Mouse (Mus musculus): ENCODE results near the gene Gm20219. TPM values are rescaled to one million over a fixed set of nuclear protein-coding genes. Genes with fewer than 3 reads are reported as not detected.
A peak's percentile ranks its signal among the peaks of the same experiment; 100 is the strongest.
"Not testable (repeated sequence)": the region's sequence is repeated elsewhere in the genome, so short reads cannot be mapped to it uniquely, and the experiment has no call there.

The Gm20219 gene
- total and polyA plus RNA-seq, 3 experiments: 0.62 to 3.1 TPM; not detected in 1

DNA sequence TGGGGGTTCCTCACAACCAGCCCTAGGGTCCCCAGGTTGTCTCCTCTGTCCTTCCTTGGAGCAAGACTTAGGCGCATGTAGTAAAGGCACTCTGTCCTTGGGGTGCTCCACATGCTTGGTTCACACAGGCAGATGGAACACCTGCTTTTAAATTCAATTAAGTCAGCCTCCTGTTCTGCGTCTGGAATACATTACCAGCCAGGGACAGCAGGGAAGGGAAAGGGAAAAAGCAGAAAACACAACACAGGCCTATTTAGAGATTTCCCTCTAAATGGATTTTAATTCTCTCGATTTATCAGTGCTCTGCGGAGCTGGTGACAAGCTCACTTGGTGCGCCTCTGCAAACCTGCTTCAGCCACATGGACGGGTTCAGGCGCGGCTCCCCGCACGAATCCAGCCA, 48.8 kb downstream of the Gm20219 start:
- DNase-seq (ENCODE audit: low read depth, low spot score): no peak
- TF ChIP-seq CHD2 (IDR thresholded peaks at IDR 0.05; ENCODE audit: low read length): no peak
- TF ChIP-seq MYB (IDR thresholded peaks at IDR 0.05; ENCODE audit: low read depth, low read length): no peak
- TF ChIP-seq ZMIZ1 (IDR thresholded peaks at IDR 0.05; ENCODE audit: low read depth, low read length): no peak
- no peak for TF ChIP-seq JUND (IDR thresholded peaks at IDR 0.05; ENCODE audit: low read depth, low read length)
- TF ChIP-seq MAFK (IDR thresholded peaks at IDR 0.05; ENCODE audit: borderline replicate concordance, low read depth, low read length): no peak
- Histone ChIP-seq H3K9me3 (replicated peaks; ENCODE audit: insufficient read depth, low read length) (no peaks in the 10 kb centered on the region), H3K27ac (ENCODE audit: control insufficient read depth, low read depth, low read length) (no peak overlapping the region), H3K4me1 (ENCODE audit: control insufficient read depth in 1 of 2, insufficient read depth in 2 of 2, low read length in 2 of 2) (peaks cover 0 to 15% of the 10 kb centered on the region in 2 experiments; a peak in 1 of 4 replicates), H3K9ac (ENCODE audit: control insufficient read depth, low read depth, low read length, poor library complexity, severe bottlenecking) (no peak overlapping the region), H3K4me3 (ENCODE audit: control insufficient read depth in 1 of 2, insufficient read depth in 1 of 2, low read depth in 2 of 2, low read length in 2 of 2) (no peak overlapping the region), H3K36me3 (ENCODE audit: control insufficient read depth in 1 of 2, insufficient read depth in 2 of 2, low read length in 2 of 2) (0 out of 4 replicates have a peak, but pooled peaks cover 0 to 2% of the 10 kb centered on the region in 2 experiments), H3K27me3 (ENCODE audit: control insufficient read depth in 1 of 2, insufficient read depth in 2 of 2, low read length in 2 of 2) (no peaks in the 10 kb centered on the region), H3K79me2 (ENCODE audit: control insufficient read depth, insufficient read depth, low read length, poor library complexity) (no peaks in the 10 kb centered on the region; the same call in 1 of the 2 replicates)

- no peaks in the 10 kb centered on the region for H3K9me3 ChIP-seq (replicated peaks; ENCODE audit: insufficient read depth, low read length)
- peaks cover 0 to 6% of the 10 kb centered on the region in 2 experiments; a peak in 1 of 4 replicates for H3K4me1 ChIP-seq (ENCODE audit: control insufficient read depth in 1 of 2, insufficient read depth in 2 of 2, low read length in 2 of 2)
- H3K36me3 ChIP-seq (ENCODE audit: control insufficient read depth in 1 of 2, insufficient read depth in 2 of 2, low read length in 2 of 2): no peaks in the 10 kb centered on the region
- H3K27ac ChIP-seq (ENCODE audit: control insufficient read depth, low read depth, low read length): no peak overlapping the region
- H3K9ac ChIP-seq (ENCODE audit: control insufficient read depth, low read depth, low read length, poor library complexity, severe bottlenecking): no peak overlapping the region
- no peaks in the 10 kb centered on the region; the same call in 1 of the 2 replicates for H3K79me2 ChIP-seq (ENCODE audit: control insufficient read depth, insufficient read depth, low read length, poor library complexity)
- peak; percentile 22 for DNase-seq (ENCODE audit: low read depth, low spot score)
- H3K4me3 ChIP-seq (ENCODE audit: control insufficient read depth in 1 of 2, insufficient read depth in 1 of 2, low read depth in 2 of 2, low read length in 2 of 2): no peak overlapping the region
- peaks cover 2 to 5% of the 10 kb centered on the region in 2 experiments; a peak in 2 of 4 replicates for H3K27me3 ChIP-seq (ENCODE audit: control insufficient read depth in 1 of 2, insufficient read depth in 2 of 2, low read length in 2 of 2)
- no peak for TF ChIP-seq MXI1 (IDR thresholded peaks at IDR 0.05; ENCODE audit: low read depth, low read length)
- TF ChIP-seq SMC3 (IDR thresholded peaks at IDR 0.05; ENCODE audit: low read depth, low read length): peak; percentile 19; the same call in 1 of the 2 replicates
- TF ChIP-seq CTCF (IDR thresholded peaks at IDR 0.05 in 2 of 3, conservative IDR thresholded peaks at IDR 0.05 in 1 of 3; ENCODE audit: control insufficient read depth in 1 of 3, insufficient read depth in 1 of 3, low read depth in 2 of 3, low read length in 3 of 3, poor library complexity in 1 of 3, severe bottlenecking in 1 of 3): peak in 2 of 3 experiments; percentile 19 to 30; a peak in 3 of 6 replicates
- TF ChIP-seq HCFC1 (IDR thresholded peaks at IDR 0.05; ENCODE audit: low read depth, low read length): no peak
- TF ChIP-seq RCOR1 (IDR thresholded peaks at IDR 0.05; ENCODE audit: low read depth, low read length): no peak
These were observed 51.7 kb downstream of the Gm20219 start for GRCm38 (mm10) chr17:56502526-56502925.

GRCm38 (mm10) chr17:56501635-56502400, 52.4 kb downstream of the Gm20219 start:
- not testable (repeated sequence) for H3K36me3 ChIP-seq (ENCODE audit: control insufficient read depth in 1 of 2, insufficient read depth in 2 of 2, low read length in 2 of 2); H3K27me3 ChIP-seq (ENCODE audit: control insufficient read depth in 1 of 2, insufficient read depth in 2 of 2, low read length in 2 of 2); H3K9me3 ChIP-seq (replicated peaks; ENCODE audit: insufficient read depth, low read length); H3K27ac ChIP-seq (ENCODE audit: control insufficient read depth, low read depth, low read length); H3K4me3 ChIP-seq (ENCODE audit: control insufficient read depth in 1 of 2, insufficient read depth in 1 of 2, low read depth in 2 of 2, low read length in 2 of 2); DNase-seq (ENCODE audit: low read depth, low spot score); H3K9ac ChIP-seq (ENCODE audit: control insufficient read depth, low read depth, low read length, poor library complexity, severe bottlenecking); H3K4me1 ChIP-seq (ENCODE audit: control insufficient read depth in 1 of 2, insufficient read depth in 2 of 2, low read length in 2 of 2); H3K79me2 ChIP-seq (ENCODE audit: control insufficient read depth, insufficient read depth, low read length, poor library complexity)

Other genes with a start within 250 kb of the Gm20219 start
- gene Kdm4b, start 228.3 kb downstream of the Gm20219 start, total RNA-seq (2012; rRNA removed): 9.1 and 12.5 TPM in 2 replicates
- gene Kdm4b, start 228.3 kb downstream of the Gm20219 start, polyA plus RNA-seq (2012; ENCODE audit: insufficient read depth in 1 of 2, insufficient read length in 2 of 2, low read depth in 1 of 2, low replicate concordance in 2 of 2, missing spikeins in 1 of 2): 10 to 100 TPM in 1 of 2 experiments, not detected in 1; 27.5 TPM
- 37.2 and 51.6 TPM in 2 replicates for gene Ptprs, start 77.9 kb downstream of the Gm20219 start, total RNA-seq (2012; rRNA removed)
- gene Ptprs, start 77.9 kb downstream of the Gm20219 start, polyA plus RNA-seq (2012; ENCODE audit: insufficient read depth in 1 of 2, insufficient read length in 2 of 2, low read depth in 1 of 2, low replicate concordance in 2 of 2, missing spikeins in 1 of 2): 100 to 1,000 TPM in 1 of 2 experiments, 10 to 100 TPM in 1; 80.9 to 324 TPM
- gene Znrf4, start 42.0 kb downstream of the Gm20219 start, total RNA-seq (2012; rRNA removed): not detected in 2 replicates
- gene Znrf4, start 42.0 kb downstream of the Gm20219 start, polyA plus RNA-seq (2012; ENCODE audit: insufficient read depth in 1 of 2, insufficient read length in 2 of 2, low read depth in 1 of 2, low replicate concordance in 2 of 2, missing spikeins in 1 of 2): not detected
- 61.6 and 66.5 TPM in 2 replicates for gene Safb2, start 30.2 kb upstream of the Gm20219 start, total RNA-seq (2012; rRNA removed)
- 100 to 1,000 TPM; 217 to 741 TPM for gene Safb2, start 30.2 kb upstream of the Gm20219 start, polyA plus RNA-seq (2012; ENCODE audit: insufficient read depth in 1 of 2, insufficient read length in 2 of 2, low read depth in 1 of 2, low replicate concordance in 2 of 2, missing spikeins in 1 of 2)
- gene Safb, start 30.4 kb upstream of the Gm20219 start, total RNA-seq (2012; rRNA removed): 87.3 and 103 TPM in 2 replicates
- 100 to 1,000 TPM in 1 of 2 experiments, not detected in 1; 203 TPM for gene Safb, start 30.4 kb upstream of the Gm20219 start, polyA plus RNA-seq (2012; ENCODE audit: insufficient read depth in 1 of 2, insufficient read length in 2 of 2, low read depth in 1 of 2, low replicate concordance in 2 of 2, missing spikeins in 1 of 2)
- gene 2410015M20Rik, start 55.4 kb upstream of the Gm20219 start, total RNA-seq (2012; rRNA removed): 281 and 334 TPM in 2 replicates
- 100 to 1,000 TPM in 1 of 2 experiments, not detected in 1; 274 TPM for gene 2410015M20Rik, start 55.4 kb upstream of the Gm20219 start, polyA plus RNA-seq (2012; ENCODE audit: insufficient read depth in 1 of 2, insufficient read length in 2 of 2, low read depth in 1 of 2, low replicate concordance in 2 of 2, missing spikeins in 1 of 2)
- 3,804 and 3,914 TPM in 2 replicates for gene Rpl36, start 59.0 kb upstream of the Gm20219 start, total RNA-seq (2012; rRNA removed)
- gene Rpl36, start 59.0 kb upstream of the Gm20219 start, polyA plus RNA-seq (2012; ENCODE audit: insufficient read depth in 1 of 2, insufficient read length in 2 of 2, low read depth in 1 of 2, low replicate concordance in 2 of 2, missing spikeins in 1 of 2): 1,000 to 10,000 TPM in 1 of 2 experiments, not detected in 1; 2,385 TPM
- 162 and 203 TPM in 2 replicates for gene Lonp1, start 72.5 kb upstream of the Gm20219 start, total RNA-seq (2012; rRNA removed)
- gene Lonp1, start 72.5 kb upstream of the Gm20219 start, polyA plus RNA-seq (2012; ENCODE audit: insufficient read depth in 1 of 2, insufficient read length in 2 of 2, low read depth in 1 of 2, low replicate concordance in 2 of 2, missing spikeins in 1 of 2): 100 to 1,000 TPM; 197 to 296 TPM
- 0.33 and 0.46 TPM in 2 replicates for gene Catsperd, start 73.8 kb upstream of the Gm20219 start, total RNA-seq (2012; rRNA removed)
- 1 to 10 TPM in 1 of 2 experiments, not detected in 1; 1.1 TPM for gene Catsperd, start 73.8 kb upstream of the Gm20219 start, polyA plus RNA-seq (2012; ENCODE audit: insufficient read depth in 1 of 2, insufficient read length in 2 of 2, low read depth in 1 of 2, low replicate concordance in 2 of 2, missing spikeins in 1 of 2)
- gene Ranbp3, start 118.9 kb upstream of the Gm20219 start, total RNA-seq (2012; rRNA removed): 123 and 137 TPM in 2 replicates
- 100 to 1,000 TPM in 1 of 2 experiments, not detected in 1; 150 TPM for gene Ranbp3, start 118.9 kb upstream of the Gm20219 start, polyA plus RNA-seq (2012; ENCODE audit: insufficient read depth in 1 of 2, insufficient read length in 2 of 2, low read depth in 1 of 2, low replicate concordance in 2 of 2, missing spikeins in 1 of 2)
- gene Ndufa11, start 163.4 kb upstream of the Gm20219 start, total RNA-seq (2012; rRNA removed): 226 and 249 TPM in 2 replicates
- 100 to 1,000 TPM in 1 of 2 experiments, not detected in 1; 351 TPM for gene Ndufa11, start 163.4 kb upstream of the Gm20219 start, polyA plus RNA-seq (2012; ENCODE audit: insufficient read depth in 1 of 2, insufficient read length in 2 of 2, low read depth in 1 of 2, low replicate concordance in 2 of 2, missing spikeins in 1 of 2)
- 1.7 and 2.6 TPM in 2 replicates for gene Vmac, start 163.6 kb upstream of the Gm20219 start, total RNA-seq (2012; rRNA removed)
- 1 to 10 TPM in 1 of 2 experiments, not detected in 1; 8.0 TPM for gene Vmac, start 163.6 kb upstream of the Gm20219 start, polyA plus RNA-seq (2012; ENCODE audit: insufficient read depth in 1 of 2, insufficient read length in 2 of 2, low read depth in 1 of 2, low replicate concordance in 2 of 2, missing spikeins in 1 of 2)
- 5.6 and 10.9 TPM in 2 replicates for gene Nrtn, start 203.1 kb upstream of the Gm20219 start, total RNA-seq (2012; rRNA removed)
- gene Nrtn, start 203.1 kb upstream of the Gm20219 start, polyA plus RNA-seq (2012; ENCODE audit: insufficient read depth in 1 of 2, insufficient read length in 2 of 2, low read depth in 1 of 2, low replicate concordance in 2 of 2, missing spikeins in 1 of 2): 10 to 100 TPM in 1 of 2 experiments, not detected in 1; 11.8 TPM
- gene Dus3l, start 210.4 kb upstream of the Gm20219 start, total RNA-seq (2012; rRNA removed): 34.1 and 38.9 TPM in 2 replicates
- 10 to 100 TPM in 1 of 2 experiments, not detected in 1; 70.5 TPM for gene Dus3l, start 210.4 kb upstream of the Gm20219 start, polyA plus RNA-seq (2012; ENCODE audit: insufficient read depth in 1 of 2, insufficient read length in 2 of 2, low read depth in 1 of 2, low replicate concordance in 2 of 2, missing spikeins in 1 of 2)
- gene Prr22, start 215.9 kb upstream of the Gm20219 start, total RNA-seq (2012; rRNA removed): 1.0 and 1.3 TPM in 2 replicates
- gene Prr22, start 215.9 kb upstream of the Gm20219 start, polyA plus RNA-seq (2012; ENCODE audit: insufficient read depth in 1 of 2, insufficient read length in 2 of 2, low read depth in 1 of 2, low replicate concordance in 2 of 2, missing spikeins in 1 of 2): 1 to 10 TPM in 1 of 2 experiments, not detected in 1; 5.5 TPM

Measured in MEL (cell line).